Mouse (Mus musculus) embryonic facial prominence, embryonic 11.5 days (tissue): ENCODE results near the gene Slc12a3. TPM values are rescaled to one million over a fixed set of nuclear protein-coding genes. Genes with fewer than 3 reads are reported as not detected.
"Not testable (repeated sequence)": the region's sequence is repeated elsewhere in the genome, so short reads cannot be mapped to it uniquely, and the experiment has no call there.

Experiments
- ATAC-seq: fragments of 200-750 bp; cut with Nextera tagmentation; replicated peaks from 2 replicates; pipeline ENCODE4 v1.8.0; 2017; ENCODE audit warnings: low read depth; ENCODE audit not compliant: insufficient number of reproducible peaks, low FRiP score, low TSS enrichment
- DNase-seq: peaks from one replicate; pipeline ENCODE4 v3.0.0-alpha.2; 2015; ENCODE audit warnings: low spot score
- H3K27ac ChIP-seq: fragments of 300-500 bp; sonication (generic); replicated peaks from 2 replicates; pipeline ENCODE4 v1.5.1; 2014; ENCODE audit warnings: mild to moderate bottlenecking, low read depth, low read length, control low read depth
- H3K27me3 ChIP-seq: fragments of 300-500 bp; sonication (generic); 2 replicates; pipeline ENCODE4 v1.6.1; 2014; ENCODE audit warnings: mild to moderate bottlenecking, low read length, moderate library complexity, mixed read lengths; ENCODE audit not compliant: control insufficient read depth, insufficient read depth
- H3K36me3 ChIP-seq: fragments of 300-500 bp; sonication (generic); replicated peaks from 2 replicates; pipeline ENCODE4 v1.6.1; 2014; ENCODE audit warnings: low read depth, mild to moderate bottlenecking, low read length, moderate library complexity, mixed read lengths; ENCODE audit not compliant: control insufficient read depth, insufficient read depth
- H3K4me1 ChIP-seq: fragments of 300-500 bp; sonication (generic); 2 replicates; pipeline ENCODE4 v1.6.1; 2014; ENCODE audit warnings: low read length, mixed read lengths; ENCODE audit not compliant: control insufficient read depth, insufficient read depth
- H3K4me2 ChIP-seq: fragments of 300-500 bp; sonication (generic); 2 replicates; pipeline ENCODE4 v1.6.1; 2014; ENCODE audit warnings: low read depth, mild to moderate bottlenecking, control low read depth, low read length, moderate library complexity
- H3K4me3 ChIP-seq: fragments of 300-500 bp; sonication (generic); 2 replicates; pipeline ENCODE4 v1.5.1; 2014; ENCODE audit warnings: low read depth, low read length, control low read depth
- H3K9ac ChIP-seq: fragments of 300-500 bp; sonication (generic); replicated peaks from 2 replicates; pipeline ENCODE4 v1.6.1; 2014; ENCODE audit warnings: mild to moderate bottlenecking, control low read depth, low read length
- H3K9me3 ChIP-seq: fragments of 300-500 bp; sonication (generic); replicated peaks from 2 replicates; pipeline ENCODE4 v1.6.1; 2016; ENCODE audit warnings: mild to moderate bottlenecking, low read length, inconsistent platforms, mixed read lengths; ENCODE audit not compliant: control insufficient read depth
- whole genome bisulfite sequencing: fragments of 180-500 bp; shearing (Covaris S2); extraction: QIAGEN DNeasy Blood & Tissue Kit; methylation state at CpG from one replicate; pipeline ENCODE4 v1.1.7; 2014; 5-methylcytosine and 5-hydroxymethylcytosine counted together
- polyA plus RNA-seq: library from polyadenylated mRNA; unstranded; fragments of >200 nt; fragmentation: Nextera tagmentation; extraction: Ambion mirVana; gene quantifications from 2 replicates; pipeline ENCODE4 v1.2.1, GENCODE M21; 2014

The Slc12a3 gene
- polyA plus RNA-seq, 1 experiment from 2014 or later = not detected

GRCm38 (mm10) chr8:94398587-94398986 lies 69.6 kb downstream of the Slc12a3 start:
- 79% methylated on average over 6 of the region's 6 CpGs for WGBS
- ATAC-seq (no peak), DNase-seq (no peak)
- no peak overlapping the region for H3K27ac ChIP-seq
- no peaks in the 10 kb centered on the region for H3K4me1 ChIP-seq
- H3K9ac ChIP-seq = no peak overlapping the region
- no peak overlapping the region for H3K4me3 ChIP-seq
- H3K27me3 ChIP-seq = no peaks in the 10 kb centered on the region
- peaks cover 6% of the 10 kb centered on the region; the same call in 1 of the 2 replicates for H3K36me3 ChIP-seq
- H3K4me2 ChIP-seq = no peak overlapping the region
- no peaks in the 10 kb centered on the region for H3K9me3 ChIP-seq

- Histone ChIP-seq H3K9ac (no peak overlapping the region), H3K4me2 (no peak overlapping the region), H3K36me3 (peaks cover 6% of the 10 kb centered on the region; the same call in 1 of the 2 replicates), H3K27me3 (no peaks in the 10 kb centered on the region), H3K4me1 (no peaks in the 10 kb centered on the region), H3K27ac (no peak overlapping the region), H3K9me3 (no peaks in the 10 kb centered on the region), H3K4me3 (no peak overlapping the region)
- ATAC-seq (no peak), DNase-seq (no peak)
- 80% methylated on average over 3 of the region's 3 CpGs for WGBS
Observed at GRCm38 (mm10) chr8:94399361-94399953, 70.5 kb downstream of the Slc12a3 start.

GRCm38 (mm10) chr8:94399957-94400356 lies 71.0 kb downstream of the Slc12a3 start:
- not testable (repeated sequence) for DNase-seq, H3K9ac ChIP-seq, H3K27ac ChIP-seq, ATAC-seq, H3K4me2 ChIP-seq, H3K9me3 ChIP-seq, H3K4me3 ChIP-seq, H3K4me1 ChIP-seq, H3K36me3 ChIP-seq, H3K27me3 ChIP-seq
- WGBS = 82% methylated on average over 2 of the region's 2 CpGs

- ATAC-seq = no peak
- Histone ChIP-seq H3K36me3 (no peaks in the 10 kb centered on the region), H3K27me3 (no peaks in the 10 kb centered on the region), H3K4me3 (no peak overlapping the region), H3K27ac (no peak overlapping the region), H3K4me2 (no peak overlapping the region), H3K9ac (no peak overlapping the region), H3K4me1 (no peaks in the 10 kb centered on the region), H3K9me3 (no peaks in the 10 kb centered on the region)
- no peak for DNase-seq
- WGBS = 64% methylated on average over 8 of the region's 8 CpGs
Observed at GRCm38 (mm10) chr8:94408443-94409080, 79.6 kb downstream of the Slc12a3 start.

GRCm38 (mm10) chr8:94409523-94409922 lies 80.5 kb downstream of the Slc12a3 start:
- no peak overlapping the region for H3K9ac ChIP-seq
- 89% methylated on average over 7 of the region's 7 CpGs for WGBS
- 0 out of 2 replicates have a peak, but pooled peaks have one; percentile 34 for ATAC-seq

GRCm38 (mm10) chr8:94412518-94412917 lies 83.5 kb downstream of the Slc12a3 start:
- DNase-seq (no peak), ATAC-seq (no peak)
- H3K9ac ChIP-seq = no peak overlapping the region
- no peaks in the 10 kb centered on the region for H3K36me3 ChIP-seq
- 85% methylated on average over 6 of the region's 6 CpGs for WGBS
- no peaks in the 10 kb centered on the region for H3K4me1 ChIP-seq
- no peak overlapping the region for H3K27ac ChIP-seq
- no peaks in the 10 kb centered on the region for H3K27me3 ChIP-seq
- H3K9me3 ChIP-seq = no peaks in the 10 kb centered on the region
- no peak overlapping the region for H3K4me2 ChIP-seq
- no peak overlapping the region for H3K4me3 ChIP-seq

More at GRCm38 (mm10) chr8:94409523-94409922, 80.5 kb downstream of the Slc12a3 start:
- no peak overlapping the region for H3K4me3 ChIP-seq
- H3K27ac ChIP-seq = no peak overlapping the region
- no peak overlapping the region for H3K4me2 ChIP-seq
- no peaks in the 10 kb centered on the region for H3K9me3 ChIP-seq
- H3K27me3 ChIP-seq = no peaks in the 10 kb centered on the region
- no peaks in the 10 kb centered on the region for H3K4me1 ChIP-seq
- H3K36me3 ChIP-seq = no peaks in the 10 kb centered on the region
- no peak for DNase-seq

GRCm38 (mm10) chr8:94413509-94413908 lies 84.5 kb downstream of the Slc12a3 start:
- H3K4me3 ChIP-seq = no peak overlapping the region
- no peaks in the 10 kb centered on the region for H3K27me3 ChIP-seq
- no peak overlapping the region for H3K4me2 ChIP-seq
- H3K36me3 ChIP-seq = no peaks in the 10 kb centered on the region
- DNase-seq (no peak), ATAC-seq (no peak)
- 81% methylated on average over 6 of the region's 6 CpGs for WGBS
- H3K27ac ChIP-seq = no peak overlapping the region
- H3K4me1 ChIP-seq = no peaks in the 10 kb centered on the region
- no peak overlapping the region for H3K9ac ChIP-seq
- H3K9me3 ChIP-seq = no peaks in the 10 kb centered on the region

- H3K4me2 ChIP-seq = no peak overlapping the region
- peak; percentile 28 for DNase-seq
Observed at GRCm38 (mm10) chr8:94415218-94415617, 86.2 kb downstream of the Slc12a3 start.

More at GRCm38 (mm10) chr8:94415218-94415617, 86.2 kb downstream of the Slc12a3 start:
- Histone ChIP-seq H3K9ac (no peak overlapping the region), H3K27ac (no peak overlapping the region), H3K4me1 (no peaks in the 10 kb centered on the region), H3K9me3 (no peaks in the 10 kb centered on the region), H3K27me3 (no peaks in the 10 kb centered on the region), H3K36me3 (no peaks in the 10 kb centered on the region), H3K4me3 (no peak overlapping the region)
- 69% methylated on average over 2 of the region's 2 CpGs for WGBS
- no peak for ATAC-seq
